Mouse (Mus musculus) common myeloid progenitor, adult 5-6 weeks (primary cell): ENCODE data around the gene Kat6b. TPM values are rescaled to one million over a fixed set of nuclear protein-coding genes. Genes with fewer than 3 reads are reported as not detected.

Source experiments
- ATAC-seq: replicated peaks from 2 replicates; pipeline ENCODE4 v1.8.0; 2016; ENCODE audit warnings: low read depth, mild to moderate bottlenecking, moderate TSS enrichment, inconsistent platforms; ENCODE audit not compliant: poor library complexity, severe bottlenecking
- total RNA-seq: library from RNA; stranded (forward); fragments of 200-1000, 187-1606 nt; gene quantifications from 2 replicates; pipeline ENCODE4 v1.2.3, GENCODE M21; 2017

Gene Kat6b
- total RNA-seq, 1 experiment from 2014 or later, result 17.4 TPM

GRCm38 (mm10) chr14:21585491-21586251 lies 104.4 kb downstream of the Kat6b start:
- ATAC-seq, result no peak

- no peak for ATAC-seq
Observed at GRCm38 (mm10) chr14:21586481-21587118, 105.4 kb downstream of the Kat6b start.

DNA sequence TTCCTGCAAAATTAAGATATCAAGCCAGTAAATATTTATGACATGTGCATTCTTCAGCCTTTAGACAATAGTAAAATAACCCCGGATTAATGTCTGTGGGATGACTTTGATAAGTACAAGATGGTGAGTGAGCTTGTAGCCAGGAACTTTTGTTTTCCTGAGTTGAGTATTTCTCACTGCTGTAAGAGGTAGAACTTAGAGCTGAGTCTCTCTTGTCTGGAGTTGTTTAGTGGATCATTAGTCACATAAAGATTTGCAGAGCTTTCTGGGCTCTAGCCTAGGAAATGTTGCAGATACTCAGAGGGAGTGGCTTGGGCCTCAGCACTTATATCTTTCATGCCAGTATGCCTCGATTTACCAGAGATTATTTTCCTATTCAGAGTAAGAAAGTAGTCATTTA lies 106.7 kb downstream of the Kat6b start:
- ATAC-seq, result no peak

- no peak for ATAC-seq
Observed at GRCm38 (mm10) chr14:21589620-21590019, 108.4 kb downstream of the Kat6b start.

- no peak for ATAC-seq
Observed at GRCm38 (mm10) chr14:21590205-21590604, 109.0 kb downstream of the Kat6b start.

GRCm38 (mm10) chr14:21592152-21592551 lies 110.9 kb downstream of the Kat6b start:
- ATAC-seq, result no peak

GRCm38 (mm10) chr14:21592985-21593750 lies 111.9 kb downstream of the Kat6b start:
- no peak for ATAC-seq

GRCm38 (mm10) chr14:21599446-21600173 lies 118.4 kb downstream of the Kat6b start:
- ATAC-seq, result no peak

GRCm38 (mm10) chr14:21600174-21600566 lies 118.9 kb downstream of the Kat6b start:
- ATAC-seq, result no peak

- ATAC-seq, result no peak
Observed at GRCm38 (mm10) chr14:21600628-21601027, 119.4 kb downstream of the Kat6b start.

GRCm38 (mm10) chr14:21602166-21602565 lies 120.9 kb downstream of the Kat6b start:
- ATAC-seq, result no peak

- peak; percentile 66; the same call in 1 of the 2 replicates for ATAC-seq
Observed at GRCm38 (mm10) chr14:21602937-21603336, 121.7 kb downstream of the Kat6b start.

GRCm38 (mm10) chr14:21607686-21608085 lies 126.5 kb downstream of the Kat6b start:
- no peak for ATAC-seq

DNA sequence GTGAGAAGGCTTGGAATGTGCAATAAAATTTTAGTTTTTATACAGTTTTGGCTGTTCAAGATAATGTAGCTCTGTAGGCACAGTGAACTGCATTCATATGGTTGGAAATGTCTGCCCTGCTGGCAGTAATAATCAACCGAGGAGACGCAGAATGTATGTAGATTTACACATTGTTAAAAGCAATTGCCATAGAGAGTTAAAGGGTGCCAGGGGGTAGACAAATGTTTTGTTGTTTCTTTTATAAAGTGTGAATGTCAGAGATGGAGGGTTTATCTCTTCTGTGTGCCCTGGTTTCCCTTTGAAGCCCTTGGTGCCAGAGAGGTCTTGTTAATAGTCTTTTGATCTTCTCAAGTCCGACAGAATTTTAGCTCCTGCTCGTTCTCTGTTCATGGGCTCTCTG lies 127.7 kb downstream of the Kat6b start:
- ATAC-seq, result no peak

GRCm38 (mm10) chr14:21610224-21610623 lies 129.0 kb downstream of the Kat6b start:
- peak; percentile 80 for ATAC-seq

DNA sequence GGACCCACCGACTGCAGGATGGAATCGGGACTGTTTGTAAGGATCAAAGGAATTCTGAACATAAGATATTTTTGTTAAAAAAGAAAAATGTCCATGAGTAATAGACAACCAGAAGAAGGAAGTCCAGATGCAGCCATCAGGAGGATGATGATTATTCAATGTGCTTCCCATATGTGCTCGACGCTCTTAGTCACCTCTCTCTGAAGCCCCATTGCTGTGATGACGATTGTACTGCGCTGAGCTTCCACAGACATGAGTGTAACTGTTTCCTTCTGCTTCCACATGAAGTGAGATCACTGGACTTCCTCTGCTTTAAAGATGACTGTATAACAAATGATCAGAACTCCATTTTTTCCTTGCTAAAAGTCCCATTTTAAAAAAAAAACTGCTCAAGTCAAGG lies 131.8 kb downstream of the Kat6b start:
- ATAC-seq, result no peak

DNA sequence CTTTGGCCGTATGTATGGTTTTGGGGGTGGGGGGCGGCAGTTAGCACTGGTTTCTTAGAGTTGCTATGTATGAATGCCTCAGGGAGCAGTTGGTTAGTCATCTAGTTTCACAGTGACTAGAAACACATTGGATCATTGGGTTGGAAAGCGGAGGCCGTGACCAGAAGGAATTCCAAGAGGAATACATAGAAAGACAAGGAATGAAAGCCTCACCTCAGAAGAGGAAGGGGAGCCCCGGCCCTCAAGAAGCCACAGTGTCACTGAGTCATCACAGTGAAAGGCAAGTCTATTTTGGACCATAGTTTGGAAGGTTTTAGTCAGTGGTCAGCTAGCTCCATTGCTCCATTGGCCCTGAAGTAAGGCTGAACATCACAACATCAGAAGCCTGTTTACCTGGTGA lies 132.9 kb downstream of the Kat6b start:
- no peak for ATAC-seq

DNA sequence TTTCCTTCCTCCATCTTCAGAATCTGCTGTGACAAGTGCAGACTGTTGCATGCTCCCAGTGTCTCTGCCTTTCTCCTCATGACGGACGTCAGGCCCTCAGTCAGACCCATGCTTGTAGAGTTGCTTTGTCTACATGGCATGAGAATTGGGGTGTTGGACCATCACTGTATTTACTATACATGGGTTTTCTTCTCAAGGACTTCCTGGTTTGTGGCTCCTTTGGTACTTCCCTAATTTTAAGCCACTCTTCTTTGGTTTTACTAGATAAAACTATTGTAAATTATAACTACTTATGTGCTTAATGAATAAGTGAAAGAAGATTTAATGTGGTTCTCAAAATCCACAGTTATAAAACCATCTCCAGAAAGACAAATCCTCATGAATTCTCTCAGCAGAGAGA lies 134.6 kb downstream of the Kat6b start:
- ATAC-seq, result peak; percentile 79

GRCm38 (mm10) chr14:21617221-21617980 lies 136.2 kb downstream of the Kat6b start:
- ATAC-seq, result no peak

GRCm38 (mm10) chr14:21619951-21620350 lies 138.7 kb downstream of the Kat6b start:
- no peak for ATAC-seq
